Mouse (Mus musculus): ENCODE measurements around the gene Bmp2. TPM values are rescaled to one million over a fixed set of nuclear protein-coding genes. Genes with fewer than 3 reads are reported as not detected.

Gene Bmp2
- polyA plus RNA-seq, 1 experiment from 2014 or later, result 7.9 TPM

Small RNA genes within 50 kb of the gene (microRNA-seq; reads per million reads assigned to microRNA genes)
- gene Mir3090, result not detected

All from limb, embryonic 10.5 days (tissue).